Mouse (Mus musculus): ENCODE data around the gene Rad23b.
"Not testable (repeated sequence)": the region's sequence is repeated elsewhere in the genome, so short reads cannot be mapped to it uniquely, and the experiment has no call there.

Gene Rad23b

GRCm38 (mm10) chr4:55349452-55350218 is at the start of gene Rad23b:
Rad23b (plus strand) TSS chr4:55350043.
- peak; percentile 99 to 100 for DNase-seq (ENCODE audit: low spot score in 2 of 2)

- DNase-seq (ENCODE audit: low spot score in 2 of 2): no peak
Measured at GRCm38 (mm10) chr4:55304121-55304520, 45.7 kb upstream of the Rad23b start.

- no peak for DNase-seq (ENCODE audit: low spot score in 2 of 2)
Measured at GRCm38 (mm10) chr4:55306636-55307035, 43.2 kb upstream of the Rad23b start.

- DNase-seq (ENCODE audit: low spot score in 2 of 2): no peak
Measured at GRCm38 (mm10) chr4:55316726-55317125, 33.1 kb upstream of the Rad23b start.

- not testable (repeated sequence) for DNase-seq (ENCODE audit: low spot score in 2 of 2)
Measured at GRCm38 (mm10) chr4:55318350-55318749, 31.5 kb upstream of the Rad23b start.

- DNase-seq (ENCODE audit: low spot score in 2 of 2): no peak
Measured at GRCm38 (mm10) chr4:55325786-55326518, 23.9 kb upstream of the Rad23b start.

GRCm38 (mm10) chr4:55327508-55327907 is 22.3 kb upstream of the Rad23b start:
- DNase-seq (ENCODE audit: low spot score in 2 of 2): no peak

GRCm38 (mm10) chr4:55328471-55328870 is 21.4 kb upstream of the Rad23b start:
- no peak for DNase-seq (ENCODE audit: low spot score in 2 of 2)

GRCm38 (mm10) chr4:55328928-55329327 is 20.9 kb upstream of the Rad23b start:
- not testable (repeated sequence) for DNase-seq (ENCODE audit: low spot score in 2 of 2)

GRCm38 (mm10) chr4:55329621-55330346 is 20.1 kb upstream of the Rad23b start:
- peak in 1 of 2 experiments; percentile 7 for DNase-seq (ENCODE audit: low spot score in 2 of 2)

- no peak for DNase-seq (ENCODE audit: low spot score in 2 of 2)
Measured at GRCm38 (mm10) chr4:55335030-55335770, 14.6 kb upstream of the Rad23b start.

GRCm38 (mm10) chr4:55338905-55339304 is 10.9 kb upstream of the Rad23b start:
- no peak for DNase-seq (ENCODE audit: low spot score in 2 of 2)

- DNase-seq (ENCODE audit: low spot score in 2 of 2): no peak
Measured at GRCm38 (mm10) chr4:55339388-55339787, 10.5 kb upstream of the Rad23b start.

- DNase-seq (ENCODE audit: low spot score in 2 of 2): no peak
Measured at GRCm38 (mm10) chr4:55341797-55342196, 8.0 kb upstream of the Rad23b start.

GRCm38 (mm10) chr4:55342602-55343001 is 7.2 kb upstream of the Rad23b start:
- DNase-seq (ENCODE audit: low spot score in 2 of 2): no peak

GRCm38 (mm10) chr4:55343287-55343686 is 6.6 kb upstream of the Rad23b start:
- no peak for DNase-seq (ENCODE audit: low spot score in 2 of 2)

- no peak for DNase-seq (ENCODE audit: low spot score in 2 of 2)
Measured at GRCm38 (mm10) chr4:55348759-55349451, 938 bp upstream of the Rad23b start.

GRCm38 (mm10) chr4:55350219-55350931 is 532 bp downstream of the Rad23b start:
- DNase-seq (ENCODE audit: low spot score in 2 of 2): no peak

GRCm38 (mm10) chr4:55351037-55351436 is 1.2 kb downstream of the Rad23b start:
- DNase-seq (ENCODE audit: low spot score in 2 of 2): no peak

- DNase-seq (ENCODE audit: low spot score in 2 of 2): no peak
Measured at GRCm38 (mm10) chr4:55351860-55352259, 2.0 kb downstream of the Rad23b start.
